Mouse (Mus musculus): ENCODE measurements around the gene Trit1.
A peak's percentile ranks its signal among the peaks of the same experiment; 100 is the strongest.
"Not testable (repeated sequence)": the region's sequence is repeated elsewhere in the genome, so short reads cannot be mapped to it uniquely, and the experiment has no call there.

Gene Trit1

DNA sequence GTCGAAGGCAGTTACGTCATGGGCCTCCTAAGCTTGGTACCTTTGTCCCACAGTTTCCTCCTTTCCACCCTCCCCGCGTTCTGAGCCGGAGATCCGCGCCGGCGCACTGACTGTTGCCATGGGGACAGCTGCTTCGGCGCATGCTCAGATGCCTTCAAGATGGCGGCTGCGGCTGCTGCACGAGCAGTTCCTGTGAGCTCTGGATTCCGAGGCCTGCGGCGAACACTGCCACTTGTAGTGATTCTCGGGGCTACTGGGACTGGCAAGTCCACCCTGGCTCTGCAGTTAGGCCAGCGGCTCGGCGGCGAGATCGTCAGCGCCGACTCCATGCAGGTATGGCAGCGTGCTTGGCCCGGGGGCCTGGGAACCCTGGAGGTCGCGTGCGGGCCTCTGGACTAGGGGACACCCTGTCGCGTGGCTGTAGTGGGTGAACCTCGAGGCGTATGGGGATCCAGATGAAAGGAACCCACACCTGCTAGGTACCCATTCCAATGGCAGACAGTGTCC lies at the start of gene Trit1:
TSS of gene Trit1 (plus strand) at position 147 of the 507 bp plus-strand sequence.
- ATAC-seq (ENCODE audit: insufficient number of reproducible peaks, low FRiP score, low TSS enrichment): peak; percentile 96

DNA sequence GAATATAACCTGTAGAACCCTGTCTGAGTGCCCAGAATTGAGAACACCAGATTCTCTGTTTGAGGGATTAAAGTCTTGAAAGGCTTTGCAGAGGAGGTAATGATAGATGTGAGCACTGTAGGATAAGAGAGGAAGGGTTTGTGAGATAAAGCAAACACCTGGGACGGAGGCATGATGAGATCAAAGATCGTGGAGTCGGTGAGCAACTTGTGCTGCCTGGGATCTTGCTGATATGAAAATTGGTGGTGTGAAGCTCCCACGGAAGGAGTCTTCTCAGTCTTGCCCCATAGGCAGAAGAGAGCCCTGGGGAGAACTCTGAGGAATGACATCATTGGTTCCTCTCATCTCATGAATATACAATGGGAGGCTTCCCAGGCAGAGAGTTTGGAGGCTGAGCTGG lies 48.3 kb upstream of the Trit1 start:
- no peak for ATAC-seq (ENCODE audit: insufficient number of reproducible peaks, low FRiP score, low TSS enrichment)

DNA sequence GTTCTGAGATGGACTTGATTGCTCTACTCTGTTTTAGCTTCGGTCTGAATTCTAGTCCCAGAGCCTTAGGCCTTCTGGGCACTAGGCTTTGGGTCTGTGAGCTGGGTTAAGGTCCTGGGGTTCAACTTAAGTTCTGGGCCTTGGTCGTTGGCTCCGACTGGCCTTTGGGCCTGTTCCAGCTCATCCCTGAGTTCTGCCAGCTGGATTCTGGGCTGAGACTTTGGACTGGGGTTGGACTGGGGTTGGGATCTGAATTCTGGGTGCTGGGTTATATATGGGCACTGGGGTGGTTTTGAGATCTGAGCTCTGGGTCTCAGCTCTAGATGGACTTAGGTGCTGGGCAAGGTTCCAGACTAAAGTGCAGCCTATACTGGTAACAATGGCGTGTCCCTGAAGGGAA lies 45.2 kb upstream of the Trit1 start:
- ATAC-seq (ENCODE audit: insufficient number of reproducible peaks, low FRiP score, low TSS enrichment): no peak

DNA sequence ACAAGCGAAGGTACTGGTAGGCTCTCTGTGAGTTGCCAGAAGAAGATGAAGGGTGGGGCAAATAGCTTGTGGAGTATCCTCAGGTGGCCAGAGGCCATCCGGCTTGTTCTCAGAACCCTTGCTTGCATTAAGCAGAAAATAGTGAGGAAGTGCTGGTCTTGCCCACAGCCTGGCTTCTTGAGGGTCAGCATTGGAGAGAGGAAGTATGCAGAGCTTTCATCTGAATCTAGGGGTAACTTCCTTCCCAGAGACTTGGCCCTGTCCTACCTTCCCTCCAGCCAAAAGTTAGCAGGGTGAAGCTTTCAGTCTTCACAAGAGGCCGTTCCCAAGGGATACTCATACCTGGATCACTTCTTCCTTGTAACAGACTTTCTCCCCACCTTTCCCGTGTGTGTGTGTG lies 44.8 kb upstream of the Trit1 start:
- ATAC-seq (ENCODE audit: insufficient number of reproducible peaks, low FRiP score, low TSS enrichment): no peak

DNA sequence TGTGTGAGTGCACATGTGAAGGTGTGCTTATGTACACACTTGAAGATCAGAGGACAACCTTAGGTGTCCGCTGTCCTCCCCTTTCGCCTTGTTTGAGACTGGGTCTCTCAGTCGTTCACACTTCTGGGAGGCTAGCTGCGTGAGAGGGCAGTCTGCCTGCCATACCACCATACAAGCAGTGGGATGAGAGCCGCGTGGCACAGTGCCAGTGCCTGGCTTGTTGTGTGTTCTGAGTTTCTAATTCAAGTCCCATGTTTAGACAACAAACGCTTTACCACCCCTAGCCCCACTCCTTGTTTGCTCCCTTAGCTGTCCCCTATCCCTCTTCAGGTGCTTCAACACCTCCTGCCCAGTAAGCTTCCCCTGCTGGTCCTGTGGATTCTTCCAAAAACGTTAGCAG lies 44.3 kb upstream of the Trit1 start:
- ATAC-seq (ENCODE audit: insufficient number of reproducible peaks, low FRiP score, low TSS enrichment): no peak

DNA sequence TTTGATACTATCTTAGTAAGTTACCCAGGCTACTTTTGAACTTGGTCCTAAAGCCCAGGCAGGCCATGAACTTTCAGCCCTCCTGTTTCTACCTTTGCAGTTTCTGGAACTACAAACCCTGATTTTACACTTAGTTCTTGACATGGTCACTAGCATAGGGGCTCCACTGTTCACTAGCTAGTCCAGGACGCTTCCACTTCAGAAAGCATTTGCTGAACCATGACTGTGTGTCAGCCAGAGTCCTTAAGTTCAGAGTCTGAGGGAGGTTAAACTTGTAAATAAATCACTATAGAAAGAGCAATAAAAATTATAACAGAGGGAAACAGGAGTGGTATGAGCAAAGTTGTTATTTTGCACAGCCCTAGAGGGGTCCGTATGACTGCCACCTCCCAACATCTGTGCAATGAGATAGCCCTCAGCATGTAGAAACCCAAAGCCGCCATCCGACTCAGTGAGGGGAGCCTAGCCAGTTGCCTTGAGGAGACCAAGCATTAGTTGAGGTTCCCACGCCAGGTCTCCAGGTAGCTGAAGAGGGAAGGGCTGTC lies 41.3 kb upstream of the Trit1 start:
- no peak for ATAC-seq (ENCODE audit: insufficient number of reproducible peaks, low FRiP score, low TSS enrichment)

DNA sequence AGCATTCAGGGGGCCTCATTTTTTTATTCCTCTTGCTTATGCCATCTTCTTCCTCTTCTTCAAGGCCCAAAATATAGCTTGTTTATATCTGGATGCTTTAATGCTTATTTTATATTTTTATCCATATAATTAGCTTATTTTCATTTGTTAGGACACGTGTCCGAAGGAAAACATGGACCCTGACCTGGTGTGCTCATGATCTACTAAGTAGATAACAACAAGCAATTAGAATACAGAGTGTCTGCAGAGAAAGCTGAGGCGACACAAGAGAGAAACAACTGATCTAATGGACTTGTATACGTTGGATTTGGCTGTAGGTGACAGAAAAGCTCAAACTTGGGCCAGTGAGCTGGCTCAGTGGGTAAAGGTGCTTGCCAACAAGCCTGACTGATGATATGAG lies 39.5 kb upstream of the Trit1 start:
- ATAC-seq (ENCODE audit: insufficient number of reproducible peaks, low FRiP score, low TSS enrichment): no peak

DNA sequence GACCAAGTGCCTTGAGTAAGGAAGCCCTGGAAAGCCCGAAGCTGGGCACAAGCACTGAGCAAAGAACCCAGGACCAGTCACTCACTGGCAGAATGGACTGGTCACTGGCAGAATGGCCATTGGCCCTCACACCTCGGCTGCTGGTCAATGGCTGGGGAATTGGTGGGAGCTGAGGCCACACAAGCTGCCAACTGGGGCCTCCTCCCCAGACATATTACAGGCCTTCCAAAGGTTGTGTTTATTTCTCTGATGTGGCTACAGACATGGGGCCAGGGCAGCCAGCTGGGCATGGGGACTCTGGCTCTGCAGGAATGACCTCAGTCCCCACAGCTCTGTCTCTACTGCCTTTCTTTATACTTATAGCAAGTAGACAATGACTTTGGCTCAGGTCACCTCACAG lies 37.5 kb upstream of the Trit1 start:
- ATAC-seq (ENCODE audit: insufficient number of reproducible peaks, low FRiP score, low TSS enrichment): no peak

DNA sequence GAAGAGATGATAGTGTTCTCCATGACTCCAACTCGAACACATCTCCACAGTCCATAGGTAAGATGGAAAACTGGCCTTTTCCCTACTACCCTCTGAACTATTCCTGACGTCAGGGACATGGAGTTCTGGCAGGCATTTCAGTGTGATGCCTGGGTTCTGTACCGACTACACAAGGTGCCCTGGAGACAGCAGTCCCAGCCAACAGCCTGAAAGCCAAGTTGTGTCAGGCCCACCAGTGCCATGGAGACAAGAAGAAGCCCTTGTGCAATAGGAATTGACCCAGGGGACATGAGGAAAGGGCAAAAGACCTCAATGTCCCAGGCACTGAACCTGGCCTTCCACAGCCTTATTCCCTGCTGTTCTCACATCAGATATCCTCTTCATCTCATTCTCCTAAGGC lies 36.6 kb upstream of the Trit1 start:
- ATAC-seq (ENCODE audit: insufficient number of reproducible peaks, low FRiP score, low TSS enrichment): no peak

DNA sequence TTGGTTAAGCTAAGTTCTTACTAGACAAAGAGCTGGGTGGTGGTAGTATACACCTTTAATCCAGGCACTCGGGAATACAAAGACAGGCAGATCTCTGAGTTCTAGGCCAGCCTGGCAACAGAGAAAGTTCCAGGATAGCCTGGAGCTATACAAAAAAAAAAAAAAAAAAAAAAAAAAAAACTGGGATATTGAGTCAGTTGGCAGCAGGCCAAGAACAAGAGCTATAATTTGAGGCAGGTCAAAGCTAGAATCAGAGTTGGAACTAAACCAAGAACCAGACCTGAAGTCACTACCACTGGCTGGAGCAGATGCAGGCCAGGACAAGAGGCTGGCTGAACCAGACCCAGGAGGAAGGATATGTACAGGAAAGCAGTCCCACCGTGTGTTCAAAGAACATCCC lies 35.7 kb upstream of the Trit1 start:
- ATAC-seq (ENCODE audit: insufficient number of reproducible peaks, low FRiP score, low TSS enrichment): no peak

DNA sequence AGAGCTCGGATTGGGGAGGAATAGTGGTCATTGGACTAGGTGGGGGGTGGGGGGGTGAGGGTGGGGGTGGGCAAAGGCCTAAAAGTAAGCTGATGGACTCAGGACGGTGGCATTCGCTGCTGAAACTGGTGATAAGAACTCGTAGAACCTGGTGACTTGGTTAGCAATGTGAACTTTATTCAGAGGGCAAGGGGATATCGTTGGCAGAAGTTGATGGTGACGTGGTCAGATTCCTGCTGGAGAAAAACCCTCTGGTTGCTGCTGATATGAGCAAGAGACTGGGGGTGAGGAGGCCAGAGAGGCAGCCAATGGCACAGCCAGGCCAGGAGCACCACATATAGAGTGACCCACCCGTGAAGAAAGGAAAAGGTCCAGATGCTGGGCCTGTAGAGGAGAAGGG lies 35.2 kb upstream of the Trit1 start:
- no peak for ATAC-seq (ENCODE audit: insufficient number of reproducible peaks, low FRiP score, low TSS enrichment)

DNA sequence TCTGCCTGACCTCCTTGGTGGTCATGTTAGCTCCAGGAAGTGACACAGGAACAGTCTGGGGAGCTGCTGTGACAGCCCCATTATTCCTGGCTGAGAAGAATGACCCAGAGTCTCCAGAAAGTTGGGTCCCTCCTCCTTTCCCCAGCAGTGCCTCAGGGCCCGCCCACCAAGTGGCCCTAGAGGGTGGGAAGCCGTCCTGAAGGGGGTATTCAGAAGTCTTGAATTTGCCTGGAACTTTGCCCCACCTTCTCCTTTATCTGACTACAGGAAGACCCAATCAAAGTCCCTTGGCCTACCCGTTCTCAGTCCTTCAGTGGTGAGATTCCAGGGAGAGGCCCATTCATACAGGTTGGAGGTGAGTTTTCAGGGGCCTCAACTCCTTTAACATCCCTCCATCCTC lies 34.5 kb upstream of the Trit1 start:
- no peak for ATAC-seq (ENCODE audit: insufficient number of reproducible peaks, low FRiP score, low TSS enrichment)

DNA sequence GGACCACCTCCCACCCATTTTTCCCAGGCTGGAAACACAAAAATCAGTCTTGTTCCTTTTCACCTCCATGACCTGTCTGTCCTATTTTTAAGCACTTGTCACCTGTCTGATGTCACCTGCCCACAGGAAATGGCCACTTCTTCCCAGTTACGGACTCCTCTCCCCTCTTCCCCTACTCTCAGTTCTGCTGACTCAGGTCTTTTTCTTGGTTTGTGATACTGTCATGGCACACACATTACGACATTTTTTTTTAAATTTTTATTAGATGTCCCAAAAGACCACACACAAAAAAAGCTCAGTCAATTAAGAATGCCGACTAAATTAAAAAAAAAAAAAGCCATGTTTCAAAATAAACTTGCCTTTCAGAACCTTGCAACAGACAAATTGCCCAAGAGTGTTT lies 33.9 kb upstream of the Trit1 start:
- ATAC-seq (ENCODE audit: insufficient number of reproducible peaks, low FRiP score, low TSS enrichment): no peak

DNA sequence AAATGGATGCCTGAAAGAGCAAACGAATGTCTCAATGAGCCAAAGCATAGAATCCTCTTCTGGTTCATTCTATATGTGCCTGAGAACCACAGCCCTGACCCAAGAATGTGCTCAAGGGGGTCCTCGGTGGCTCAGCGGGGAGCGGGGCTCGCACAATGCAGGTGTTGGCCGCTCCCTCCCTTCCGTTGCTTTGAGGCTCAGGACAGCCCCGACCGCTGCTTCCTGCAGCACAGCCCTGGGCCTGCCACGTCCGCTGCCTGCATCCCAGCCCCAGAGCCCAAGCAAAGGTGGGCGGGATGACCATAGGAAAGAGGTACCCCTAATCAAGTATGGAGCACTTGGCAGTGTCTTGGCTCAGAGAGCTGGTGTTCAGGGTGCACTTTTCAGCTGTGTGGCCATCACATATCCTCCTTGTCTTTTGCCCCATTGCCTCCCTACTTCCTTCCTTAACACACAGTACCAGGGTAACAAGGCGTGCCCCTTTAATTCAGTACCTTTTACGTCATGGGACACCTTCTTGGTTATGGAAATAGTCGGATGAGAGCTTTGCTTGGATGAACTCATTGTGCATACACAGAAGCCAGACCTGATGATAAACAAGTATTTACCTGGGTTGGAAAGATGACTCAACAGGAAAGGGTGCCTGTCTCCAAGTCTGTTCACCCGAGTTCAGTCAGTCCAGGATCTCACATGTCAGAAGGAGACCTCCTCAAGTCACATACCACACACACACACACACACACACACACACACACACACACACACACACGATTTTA lies 32.7 kb upstream of the Trit1 start:
- ATAC-seq (ENCODE audit: insufficient number of reproducible peaks, low FRiP score, low TSS enrichment): no peak

DNA sequence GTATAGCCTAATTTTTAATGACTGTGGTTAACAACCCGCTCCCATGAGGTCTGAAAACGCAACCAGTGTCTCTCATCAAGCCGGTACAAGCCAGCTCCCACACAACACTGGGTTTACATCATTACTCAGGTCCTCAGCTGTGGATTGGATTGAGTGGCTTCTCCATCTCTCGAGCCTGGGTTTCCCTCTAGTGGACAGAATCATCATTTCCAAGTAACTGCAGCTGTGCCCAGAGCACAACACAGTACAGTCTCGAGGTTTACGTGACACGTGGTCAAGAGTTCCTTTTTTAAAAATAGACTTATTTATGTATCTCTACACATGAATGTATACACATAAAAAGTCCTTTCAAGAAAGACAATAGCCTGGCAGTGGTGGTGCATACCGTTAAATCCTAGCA lies 31.3 kb upstream of the Trit1 start:
- ATAC-seq (ENCODE audit: insufficient number of reproducible peaks, low FRiP score, low TSS enrichment): no peak

DNA sequence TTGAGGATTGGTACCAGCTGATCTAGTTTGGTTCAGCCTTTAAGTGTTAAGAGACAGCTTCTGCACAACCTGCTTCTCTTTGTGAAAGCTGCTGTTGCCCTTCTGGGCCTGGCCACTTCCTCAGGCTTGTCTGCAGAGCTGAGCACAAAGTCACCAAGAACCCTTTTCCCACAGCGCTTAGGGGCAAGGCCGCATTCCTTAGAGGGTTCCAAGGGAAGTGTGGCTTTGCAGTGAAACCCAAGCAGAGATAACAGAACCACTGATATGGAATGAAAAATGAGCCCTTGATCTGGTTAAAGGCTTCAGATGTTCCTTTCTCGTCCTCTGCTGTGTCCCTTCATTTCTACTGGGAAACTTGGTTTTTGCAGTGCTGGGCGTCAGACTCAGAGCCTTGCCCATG lies 29.0 kb upstream of the Trit1 start:
- no peak for ATAC-seq (ENCODE audit: insufficient number of reproducible peaks, low FRiP score, low TSS enrichment)

DNA sequence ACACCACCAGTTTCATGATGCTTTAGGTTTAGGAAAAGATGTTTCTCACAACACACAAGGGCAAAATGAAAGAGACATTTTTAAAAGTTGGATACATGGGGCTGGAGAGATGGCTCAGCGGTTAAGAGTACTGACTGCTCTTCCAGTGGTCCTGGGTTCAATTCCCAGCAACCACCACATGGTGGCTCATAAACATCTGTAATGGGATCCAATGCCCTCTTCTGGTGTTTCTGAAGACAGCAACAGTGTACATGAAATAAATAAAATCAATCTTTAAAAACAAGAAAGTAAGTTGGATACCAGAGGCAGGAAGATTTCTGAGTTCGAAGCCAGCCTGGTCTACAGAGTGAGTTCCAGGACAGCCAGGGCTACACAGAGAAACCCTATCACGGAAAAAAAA lies 28.4 kb upstream of the Trit1 start:
- not testable (repeated sequence) for ATAC-seq (ENCODE audit: insufficient number of reproducible peaks, low FRiP score, low TSS enrichment)

DNA sequence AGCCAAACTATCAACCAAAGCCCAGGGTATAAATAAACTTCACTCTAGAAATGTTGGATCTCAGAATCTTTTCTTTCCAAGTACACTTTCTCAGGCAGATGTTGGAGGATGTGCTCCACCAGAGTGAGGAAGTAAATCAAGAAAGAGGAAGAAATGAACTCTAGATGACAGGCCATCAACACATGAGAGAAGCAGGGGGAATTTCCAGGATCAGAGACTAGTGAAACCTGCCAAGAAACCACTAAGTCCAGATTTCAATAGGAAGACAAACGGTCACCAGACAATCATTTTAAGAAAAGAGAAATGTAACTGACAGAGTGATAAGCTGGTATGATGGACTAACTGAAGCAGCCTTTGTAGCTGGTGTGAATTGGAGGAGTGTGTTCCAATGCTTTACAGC lies 25.2 kb upstream of the Trit1 start:
- no peak for ATAC-seq (ENCODE audit: insufficient number of reproducible peaks, low FRiP score, low TSS enrichment)

DNA sequence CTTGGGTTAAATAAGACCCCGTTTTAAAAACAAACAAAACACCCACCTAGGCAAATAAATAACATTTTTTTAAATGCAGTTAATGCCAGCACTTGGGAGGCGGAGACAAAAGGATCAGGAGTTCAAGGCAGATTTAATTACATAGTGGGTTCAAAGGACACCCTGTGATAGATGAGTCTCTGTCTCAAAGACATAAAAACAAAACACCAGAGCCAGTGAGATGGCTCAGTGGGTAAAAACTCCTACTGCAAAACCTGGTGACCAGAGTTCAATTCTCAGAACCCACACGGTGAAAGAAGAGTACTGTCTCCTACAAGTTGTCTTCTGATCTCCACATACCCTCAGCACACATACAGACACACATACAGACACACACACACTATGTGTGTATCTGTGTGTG lies 24.1 kb upstream of the Trit1 start:
- ATAC-seq (ENCODE audit: insufficient number of reproducible peaks, low FRiP score, low TSS enrichment): no peak

DNA sequence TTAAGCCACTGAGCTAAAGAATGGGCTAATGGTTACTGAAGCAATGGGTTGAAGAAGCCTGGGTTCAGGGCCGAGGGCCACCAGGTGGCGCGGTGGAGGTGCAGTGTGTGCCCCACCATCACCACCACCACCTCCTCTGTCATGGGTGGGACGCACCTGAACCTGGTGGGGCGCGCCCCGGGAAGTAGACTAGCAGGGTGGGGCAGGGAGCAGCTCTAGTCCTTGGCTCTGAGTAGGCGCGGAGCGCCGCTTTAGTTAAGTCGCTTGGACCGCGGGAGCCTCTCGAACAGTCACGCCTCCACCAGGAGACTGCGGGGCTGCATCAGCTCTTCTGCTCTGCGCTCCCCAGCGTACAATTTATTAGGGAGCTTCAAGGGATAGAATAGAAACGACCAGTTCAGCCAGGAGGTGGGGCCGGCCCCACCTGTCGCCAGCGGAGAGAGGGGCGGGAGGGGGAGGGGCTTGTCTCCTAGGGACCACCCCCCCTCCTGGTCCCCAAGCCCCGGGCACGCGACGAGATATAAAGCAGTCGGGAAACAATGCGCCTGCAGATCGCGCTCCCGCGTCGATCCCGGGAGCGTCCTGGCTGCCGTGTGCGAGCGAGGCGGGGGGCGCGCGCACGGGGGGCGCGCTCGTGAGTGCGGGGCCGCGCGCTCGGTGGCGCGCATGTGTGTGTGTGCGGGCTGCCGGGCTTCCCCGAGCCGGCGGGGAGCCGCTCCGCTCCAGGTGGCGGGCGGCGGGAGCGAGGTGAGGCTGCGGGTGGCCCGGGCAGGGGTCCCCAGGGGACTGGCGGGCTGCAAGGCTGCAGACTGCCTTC lies 20.8 kb upstream of the Trit1 start, which contains the start of gene Mycl:
TSS of gene Mycl (plus strand) at position 249 of the 817 bp plus-strand sequence.
- ATAC-seq (ENCODE audit: insufficient number of reproducible peaks, low FRiP score, low TSS enrichment): peak; percentile 85

DNA sequence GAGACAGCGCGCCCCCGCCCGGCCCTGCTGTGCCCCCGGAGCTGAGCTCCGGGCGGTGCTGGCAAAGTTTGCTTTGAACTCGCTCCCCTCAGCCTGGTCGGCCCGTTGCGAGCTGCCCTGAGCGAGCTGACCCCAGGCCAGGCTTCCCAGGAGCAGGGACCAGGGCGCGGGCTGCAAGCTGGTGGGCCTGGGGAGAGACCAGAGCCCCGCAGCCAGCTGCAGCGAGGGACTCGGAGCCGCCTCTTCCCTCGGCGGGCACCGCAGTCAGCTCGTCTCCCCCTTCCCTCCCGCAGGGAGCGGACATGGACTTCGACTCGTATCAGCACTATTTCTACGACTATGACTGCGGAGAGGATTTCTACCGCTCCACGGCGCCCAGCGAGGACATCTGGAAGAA lies 20.2 kb upstream of the Trit1 start:
- ATAC-seq (ENCODE audit: insufficient number of reproducible peaks, low FRiP score, low TSS enrichment): no peak

All from cerebellum, adult (tissue).